Mouse (Mus musculus): ENCODE data around the gene Rnps1. TPM values are rescaled to one million over a fixed set of nuclear protein-coding genes. Genes with fewer than 3 reads are reported as not detected.

The Rnps1 gene
- total RNA-seq, 2 experiments from 2014 or later: 42.8 to 43.7 TPM

DNA sequence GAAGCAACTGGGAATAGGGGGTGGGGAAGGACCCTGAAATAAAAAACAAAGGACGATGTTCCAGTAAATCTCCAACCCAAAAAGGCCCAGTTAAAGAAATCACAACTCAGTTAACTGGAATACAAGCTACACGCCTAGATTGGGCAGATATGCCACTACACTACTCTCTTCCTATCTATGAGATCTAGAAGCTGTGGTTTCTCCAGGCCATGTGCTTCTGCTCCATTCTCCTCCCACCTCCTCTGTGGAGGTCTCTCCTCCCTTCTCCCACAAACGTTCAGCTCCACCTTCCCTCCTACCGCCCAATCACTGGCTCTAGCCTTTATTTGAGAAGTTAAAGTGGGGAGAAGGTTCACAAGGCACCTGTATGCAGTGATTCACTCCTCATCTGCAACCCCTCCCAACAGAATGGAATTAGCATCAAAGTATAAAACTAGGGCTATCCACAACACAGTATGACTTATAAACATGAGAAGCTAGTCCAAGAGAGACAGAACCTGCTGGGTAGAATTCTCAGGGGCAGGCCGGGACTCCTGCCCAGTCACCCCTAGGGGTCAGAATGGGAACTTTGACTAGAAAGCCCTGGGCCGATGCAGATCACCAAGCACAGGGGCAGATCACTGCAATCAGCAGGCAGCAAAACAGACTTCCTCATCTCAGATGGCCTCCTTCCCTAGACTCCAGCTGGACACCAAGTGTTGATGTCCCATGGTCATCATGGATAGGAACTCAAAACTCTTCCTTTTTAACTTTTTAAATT is 49.2 kb downstream of the Rnps1 start:
- ATAC-seq (replicated peaks; ENCODE audit: low FRiP score, poor library complexity, severe bottlenecking): peak; percentile 16; the same call in 1 of the 2 replicates

DNA sequence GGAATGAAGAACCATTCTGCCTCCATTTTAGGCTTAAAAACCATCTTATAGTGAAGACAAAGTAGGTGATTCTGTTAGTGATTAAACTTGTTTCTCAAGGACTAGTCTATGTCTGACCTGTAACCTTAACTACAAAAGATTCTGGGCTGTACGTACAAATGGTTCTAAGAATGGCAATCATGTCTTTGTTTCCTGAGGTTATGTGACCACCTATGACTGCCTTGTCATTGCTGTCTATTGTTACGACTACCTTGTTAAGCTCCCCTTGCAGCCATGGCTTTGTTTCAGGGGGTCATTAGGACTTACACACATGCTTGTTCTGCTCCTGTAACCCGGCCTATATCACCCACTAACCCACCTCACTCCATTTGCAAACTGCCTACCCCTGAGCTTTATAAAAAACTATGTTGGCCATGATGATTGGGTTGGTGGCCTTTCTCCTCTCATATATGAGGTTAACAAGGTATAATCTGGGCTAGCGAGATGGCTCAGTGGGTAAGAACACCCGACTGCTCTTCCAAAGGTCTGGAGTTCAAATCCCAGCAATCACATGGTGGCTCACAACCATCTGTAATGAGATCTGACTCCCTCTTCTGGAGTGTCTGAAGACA is 54.4 kb downstream of the Rnps1 start:
- ATAC-seq (replicated peaks; ENCODE audit: low FRiP score, poor library complexity, severe bottlenecking): no peak

DNA sequence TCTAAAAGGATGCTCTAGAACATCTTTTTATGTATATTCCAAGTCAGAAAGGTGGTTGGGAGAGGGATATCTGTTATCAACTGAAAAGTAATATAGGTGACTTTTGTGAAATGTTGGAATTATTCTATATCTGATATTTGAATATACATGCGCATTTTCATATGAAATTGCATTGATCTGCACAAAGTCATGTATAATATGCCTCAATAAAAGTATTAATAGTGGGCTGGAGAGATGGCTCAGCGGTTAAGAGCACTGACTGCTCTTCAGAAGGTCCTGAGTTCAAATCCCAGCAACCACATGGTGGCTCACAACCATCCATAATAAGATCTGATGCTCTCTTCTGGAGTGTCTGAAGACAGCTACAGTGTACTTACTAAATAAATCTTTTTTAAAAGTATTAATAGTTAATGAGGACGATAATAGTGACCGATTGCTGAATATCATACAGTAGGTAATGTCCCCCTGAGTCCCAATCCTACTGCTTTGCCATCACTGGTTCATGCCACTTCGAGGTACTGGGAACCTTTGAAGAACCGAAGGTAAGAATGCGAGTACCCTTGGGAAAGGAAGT is 55.1 kb downstream of the Rnps1 start:
- ATAC-seq (replicated peaks; ENCODE audit: low FRiP score, poor library complexity, severe bottlenecking): no peak

DNA sequence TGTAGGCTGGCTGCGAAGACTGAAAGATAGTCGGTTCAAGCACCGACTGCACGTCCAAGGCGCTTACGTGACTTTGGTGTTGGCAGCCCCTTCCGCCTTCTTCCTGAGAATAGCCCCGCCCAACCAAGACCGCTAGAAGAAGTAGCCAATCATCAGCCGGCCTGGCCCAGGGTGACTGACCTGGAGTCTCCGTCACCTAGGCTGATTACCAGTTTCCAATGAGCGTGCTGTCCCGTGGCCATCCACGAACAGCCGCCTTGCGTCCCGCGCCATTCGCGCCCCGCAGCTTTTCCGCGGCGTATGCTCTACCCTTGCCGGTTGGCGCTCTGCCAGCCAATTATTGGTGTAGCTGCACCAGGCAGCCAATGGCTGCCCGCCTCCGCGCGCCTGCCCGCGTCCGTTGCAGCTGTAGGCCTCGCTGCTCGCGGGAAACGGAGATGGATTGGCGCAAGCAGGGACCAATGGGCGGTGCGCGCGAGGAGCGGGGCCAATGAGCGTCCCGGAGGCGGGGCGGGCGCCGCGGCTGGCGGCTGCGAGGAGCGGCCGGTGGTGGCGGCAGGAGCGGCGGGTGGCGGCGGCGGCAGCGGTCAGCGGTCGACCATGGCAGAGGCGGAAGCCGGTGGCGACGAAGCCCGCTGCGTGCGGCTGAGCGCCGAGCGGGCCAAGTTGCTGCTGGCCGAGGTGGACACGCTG is 55.7 kb downstream of the Rnps1 start, which contains the start of the genes E4f1 and Pgp:
Gene E4f1 (minus strand): TSS at position 404 of the 693 bp plus-strand sequence.
Gene Pgp (plus strand): TSS at position 483 of the 693 bp plus-strand sequence.
- peak; percentile 91 for ATAC-seq (replicated peaks; ENCODE audit: low FRiP score, poor library complexity, severe bottlenecking)

DNA sequence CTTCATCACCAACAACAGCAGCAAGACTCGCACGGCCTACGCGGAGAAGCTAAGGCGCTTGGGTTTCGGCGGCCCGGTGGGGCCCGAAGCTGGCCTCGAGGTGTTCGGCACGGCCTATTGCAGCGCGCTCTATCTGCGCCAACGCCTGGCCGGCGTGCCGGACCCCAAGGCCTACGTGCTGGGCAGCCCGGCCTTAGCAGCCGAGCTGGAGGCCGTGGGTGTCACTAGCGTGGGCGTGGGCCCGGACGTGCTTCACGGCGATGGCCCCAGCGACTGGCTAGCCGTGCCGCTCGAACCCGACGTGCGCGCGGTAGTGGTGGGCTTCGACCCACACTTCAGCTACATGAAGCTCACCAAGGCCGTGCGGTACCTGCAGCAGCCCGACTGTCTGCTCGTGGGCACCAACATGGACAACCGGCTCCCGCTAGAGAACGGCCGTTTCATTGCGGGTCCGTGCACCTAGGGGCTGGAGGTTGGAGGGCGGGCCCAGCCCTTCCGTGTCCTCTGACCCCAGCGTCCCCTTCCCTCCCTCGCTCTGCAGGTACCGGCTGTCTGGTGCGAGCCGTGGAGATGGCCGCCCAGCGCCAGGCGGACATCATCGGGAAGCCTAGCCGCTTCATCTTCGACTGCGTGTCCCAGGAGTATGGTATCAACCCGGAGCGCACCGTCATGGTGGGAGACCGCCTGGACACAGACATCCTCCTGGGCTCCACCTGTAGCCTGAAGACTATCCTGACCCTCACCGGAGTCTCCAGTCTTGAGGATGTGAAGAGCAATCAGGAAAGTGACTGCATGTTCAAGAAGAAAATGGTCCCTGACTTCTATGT is 56.5 kb downstream of the Rnps1 start:
- peak; percentile 19 for ATAC-seq (replicated peaks; ENCODE audit: low FRiP score, poor library complexity, severe bottlenecking)

DNA sequence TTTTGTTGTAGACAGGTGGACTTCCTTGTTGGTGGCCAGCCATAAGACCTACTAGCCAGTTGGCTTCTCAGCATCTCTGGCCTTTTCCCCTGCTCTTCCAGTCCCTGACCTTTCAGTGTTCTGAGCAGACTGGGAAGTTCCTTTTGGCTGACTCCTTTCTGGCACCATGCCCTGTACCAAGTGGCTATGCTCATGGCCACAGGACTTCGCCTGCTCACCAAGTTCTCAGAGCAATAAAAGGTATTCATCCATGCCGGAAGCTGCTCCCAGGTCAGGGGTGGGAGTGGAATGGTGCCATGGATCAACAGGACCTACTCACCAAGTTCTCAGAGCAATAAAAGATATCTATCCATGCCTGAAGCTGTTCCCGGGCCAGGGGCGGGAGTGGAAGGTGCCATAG is 58.1 kb downstream of the Rnps1 start:
- ATAC-seq (replicated peaks; ENCODE audit: low FRiP score, poor library complexity, severe bottlenecking): no peak

DNA sequence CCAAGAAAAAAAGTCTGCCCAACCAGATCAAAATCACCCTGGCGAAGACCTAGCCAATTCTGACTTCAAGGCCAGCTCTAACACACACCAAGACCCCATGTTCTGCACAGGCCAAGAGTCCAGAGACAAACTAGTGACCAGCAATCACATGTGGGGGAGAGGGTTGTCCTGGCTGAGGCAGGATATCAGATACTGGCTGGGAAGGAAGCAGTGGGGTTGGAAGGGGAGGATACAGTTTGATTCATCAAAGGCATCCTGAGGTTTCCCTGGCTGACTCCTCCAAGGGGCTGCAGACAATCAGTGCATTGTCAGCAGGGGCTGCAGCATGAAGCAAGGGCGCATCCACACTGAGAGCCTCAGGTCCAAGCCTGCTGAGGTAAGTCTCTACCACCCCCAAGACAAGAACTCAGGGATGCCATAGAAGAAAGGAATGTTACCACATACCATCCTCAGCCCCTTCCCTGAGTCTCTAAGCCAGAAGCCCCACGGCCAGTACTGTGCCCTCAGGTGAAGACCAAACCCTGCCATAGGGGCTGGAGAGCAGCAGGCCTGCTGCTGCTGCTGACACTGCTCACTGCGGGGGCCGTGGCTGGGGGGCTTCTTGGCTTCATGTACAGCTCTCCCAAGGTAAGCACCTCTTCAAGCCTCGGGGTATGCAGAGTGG is 59.4 kb downstream of the Rnps1 start, which contains the start of gene Bricd5:
Gene Bricd5 (plus strand): TSS at position 273 of the 664 bp plus-strand sequence.
- no peak for ATAC-seq (replicated peaks; ENCODE audit: low FRiP score, poor library complexity, severe bottlenecking)

DNA sequence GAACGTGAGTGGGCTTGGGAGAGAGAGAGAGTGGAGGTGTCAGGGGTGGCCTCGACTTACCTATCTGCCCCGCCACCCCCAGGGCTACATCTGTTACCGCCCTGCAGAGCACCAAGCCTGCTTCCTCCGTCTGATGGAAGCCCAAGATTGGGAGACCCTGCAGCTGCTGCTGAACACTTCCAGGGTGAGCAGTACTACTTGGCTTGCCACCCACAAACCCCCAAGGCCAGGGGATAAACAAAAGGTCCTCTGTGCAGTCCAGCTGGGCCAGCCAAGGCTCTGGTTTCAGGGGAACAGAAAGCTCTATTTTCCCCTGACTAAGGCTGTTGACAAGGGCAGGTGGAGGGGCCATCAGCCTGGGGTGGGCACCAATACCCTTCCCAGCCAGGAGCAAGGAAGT is 60.2 kb downstream of the Rnps1 start:
- ATAC-seq (replicated peaks; ENCODE audit: low FRiP score, poor library complexity, severe bottlenecking): no peak

Other genes with a start within 250 kb of the Rnps1 start
- 160 and 166 TPM in 2 replicates for gene Atp6v0c, start 244.9 kb upstream of the Rnps1 start, total RNA-seq (2015; ENCODE audit: low replicate concordance)
- gene Atp6v0c, start 244.9 kb upstream of the Rnps1 start, total RNA-seq (2017; ENCODE audit: low replicate concordance): 53.8 and 97.7 TPM in 2 replicates
- 2.3 TPM in 2 replicates for gene Tbc1d24, start 209.0 kb upstream of the Rnps1 start, total RNA-seq (2015; ENCODE audit: low replicate concordance)
- 0.98 and 1.6 TPM in 2 replicates for gene Tbc1d24, start 209.0 kb upstream of the Rnps1 start, total RNA-seq (2017; ENCODE audit: low replicate concordance)
- not detected in 2 replicates for gene Ntn3, start 205.0 kb upstream of the Rnps1 start, total RNA-seq (2015; ENCODE audit: low replicate concordance)
- not detected in 2 replicates for gene Ntn3, start 205.0 kb upstream of the Rnps1 start, total RNA-seq (2017; ENCODE audit: low replicate concordance)
- 5.6 and 10.9 TPM in 2 replicates for gene Tedc2, start 193.7 kb upstream of the Rnps1 start, total RNA-seq (2015; ENCODE audit: low replicate concordance)
- gene Tedc2, start 193.7 kb upstream of the Rnps1 start, total RNA-seq (2017; ENCODE audit: low replicate concordance): 6.0 and 6.8 TPM in 2 replicates
- gene Ccnf, start 163.1 kb upstream of the Rnps1 start, total RNA-seq (2015; ENCODE audit: low replicate concordance): 16.1 and 24.7 TPM in 2 replicates
- 42.2 and 65.5 TPM in 2 replicates for gene Ccnf, start 163.1 kb upstream of the Rnps1 start, total RNA-seq (2017; ENCODE audit: low replicate concordance)
- gene Abca17, start 63.5 kb upstream of the Rnps1 start, total RNA-seq (2015; ENCODE audit: low replicate concordance): not detected in 2 replicates
- not detected in 2 replicates for gene Abca17, start 63.5 kb upstream of the Rnps1 start, total RNA-seq (2017; ENCODE audit: low replicate concordance)
- 7.3 and 16.1 TPM in 2 replicates for gene Abca3, start 62.6 kb upstream of the Rnps1 start, total RNA-seq (2015; ENCODE audit: low replicate concordance)
- 11.1 and 14.8 TPM in 2 replicates for gene Abca3, start 62.6 kb upstream of the Rnps1 start, total RNA-seq (2017; ENCODE audit: low replicate concordance)
- 2.7 and 5.4 TPM in 2 replicates for gene Eci1, start 12.1 kb downstream of the Rnps1 start, total RNA-seq (2015; ENCODE audit: low replicate concordance)
- 4.3 and 15.3 TPM in 2 replicates for gene Eci1, start 12.1 kb downstream of the Rnps1 start, total RNA-seq (2017; ENCODE audit: low replicate concordance)
- 2.1 TPM in 1 of 2 replicates, not detected in the other for gene Dnase1l2, start 28.5 kb downstream of the Rnps1 start, total RNA-seq (2015; ENCODE audit: low replicate concordance)
- gene Dnase1l2, start 28.5 kb downstream of the Rnps1 start, total RNA-seq (2017; ENCODE audit: low replicate concordance): 0.85 and 5.6 TPM in 2 replicates
- 15.0 and 20.9 TPM in 2 replicates for gene E4f1, start 55.7 kb downstream of the Rnps1 start, total RNA-seq (2015; ENCODE audit: low replicate concordance)
- gene E4f1, start 55.7 kb downstream of the Rnps1 start, total RNA-seq (2017; ENCODE audit: low replicate concordance): 13.4 and 14.1 TPM in 2 replicates
- 14.2 and 20.2 TPM in 2 replicates for gene Pgp, start 55.8 kb downstream of the Rnps1 start, total RNA-seq (2015; ENCODE audit: low replicate concordance)
- gene Pgp, start 55.8 kb downstream of the Rnps1 start, total RNA-seq (2017; ENCODE audit: low replicate concordance): 6.1 and 8.1 TPM in 2 replicates
- gene Bricd5, start 59.3 kb downstream of the Rnps1 start, total RNA-seq (2015; ENCODE audit: low replicate concordance): 1.7 TPM in 1 of 2 replicates, not detected in the other
- 1.1 TPM in 1 of 2 replicates, not detected in the other for gene Bricd5, start 59.3 kb downstream of the Rnps1 start, total RNA-seq (2017; ENCODE audit: low replicate concordance)
- gene Mlst8, start 64.5 kb downstream of the Rnps1 start, total RNA-seq (2015; ENCODE audit: low replicate concordance): 5.9 and 15.8 TPM in 2 replicates
- gene Mlst8, start 64.5 kb downstream of the Rnps1 start, total RNA-seq (2017; ENCODE audit: low replicate concordance): 5.5 and 8.2 TPM in 2 replicates
- gene Caskin1, start 74.0 kb downstream of the Rnps1 start, total RNA-seq (2015; ENCODE audit: low replicate concordance): not detected in 2 replicates
- gene Caskin1, start 74.0 kb downstream of the Rnps1 start, total RNA-seq (2017; ENCODE audit: low replicate concordance): not detected in 2 replicates
- 11.9 and 13.2 TPM in 2 replicates for gene Traf7, start 113.4 kb downstream of the Rnps1 start, total RNA-seq (2015; ENCODE audit: low replicate concordance)
- 24.2 and 45.2 TPM in 2 replicates for gene Traf7, start 113.4 kb downstream of the Rnps1 start, total RNA-seq (2017; ENCODE audit: low replicate concordance)
- gene Rab26, start 119.6 kb downstream of the Rnps1 start, total RNA-seq (2015; ENCODE audit: low replicate concordance): not detected in 2 replicates
- not detected in 2 replicates for gene Rab26, start 119.6 kb downstream of the Rnps1 start, total RNA-seq (2017; ENCODE audit: low replicate concordance)
- 1.5 and 6.1 TPM in 2 replicates for gene Pkd1, start 135.3 kb downstream of the Rnps1 start, total RNA-seq (2015; ENCODE audit: low replicate concordance)
- 3.8 and 16.2 TPM in 2 replicates for gene Pkd1, start 135.3 kb downstream of the Rnps1 start, total RNA-seq (2017; ENCODE audit: low replicate concordance)
- 16.3 and 75.9 TPM in 2 replicates for gene Tsc2, start 218.1 kb downstream of the Rnps1 start, total RNA-seq (2015; ENCODE audit: low replicate concordance)
- gene Tsc2, start 218.1 kb downstream of the Rnps1 start, total RNA-seq (2017; ENCODE audit: low replicate concordance): 8.6 and 9.0 TPM in 2 replicates
- 1.0 TPM in 1 of 2 replicates, not detected in the other for gene Nthl1, start 218.1 kb downstream of the Rnps1 start, total RNA-seq (2015; ENCODE audit: low replicate concordance)
- 0.56 and 0.85 TPM in 2 replicates for gene Nthl1, start 218.1 kb downstream of the Rnps1 start, total RNA-seq (2017; ENCODE audit: low replicate concordance)
- gene Slc9a3r2, start 235.8 kb downstream of the Rnps1 start, total RNA-seq (2015; ENCODE audit: low replicate concordance): 0.38 TPM in 1 of 2 replicates, not detected in the other
- 0.56 and 1.8 TPM in 2 replicates for gene Slc9a3r2, start 235.8 kb downstream of the Rnps1 start, total RNA-seq (2017; ENCODE audit: low replicate concordance)
- not detected in 2 replicates for gene Npw, start 243.9 kb downstream of the Rnps1 start, total RNA-seq (2015; ENCODE audit: low replicate concordance)
- gene Npw, start 243.9 kb downstream of the Rnps1 start, total RNA-seq (2017; ENCODE audit: low replicate concordance): not detected in 2 replicates

All from erythroblast, adult 5-6 weeks (primary cell).